Mouse (Mus musculus): ENCODE results near the gene Ube2c.
A peak's percentile ranks its signal among the peaks of the same experiment; 100 is the strongest.

The Ube2c gene

DNA sequence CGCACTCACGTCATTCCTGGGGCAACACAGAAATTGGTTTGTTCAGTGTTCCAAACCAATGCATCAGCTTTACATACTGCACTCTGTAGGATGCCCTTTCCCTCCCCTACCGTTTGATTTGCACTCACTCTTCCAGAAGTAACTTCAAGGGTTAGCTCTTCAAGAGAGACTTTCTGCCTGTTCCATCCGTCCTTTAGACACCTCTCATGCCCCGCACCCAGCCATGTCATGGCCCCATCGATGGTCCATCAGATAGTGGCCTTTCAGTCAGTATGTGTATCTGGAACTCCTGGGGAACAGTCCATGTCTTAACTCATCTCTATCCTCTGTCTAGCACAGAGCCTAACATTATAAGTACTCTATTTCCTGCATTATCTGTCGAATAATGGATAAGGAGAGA lies 7.1 kb upstream of the Ube2c start:
- DNase-seq = no peak

DNA sequence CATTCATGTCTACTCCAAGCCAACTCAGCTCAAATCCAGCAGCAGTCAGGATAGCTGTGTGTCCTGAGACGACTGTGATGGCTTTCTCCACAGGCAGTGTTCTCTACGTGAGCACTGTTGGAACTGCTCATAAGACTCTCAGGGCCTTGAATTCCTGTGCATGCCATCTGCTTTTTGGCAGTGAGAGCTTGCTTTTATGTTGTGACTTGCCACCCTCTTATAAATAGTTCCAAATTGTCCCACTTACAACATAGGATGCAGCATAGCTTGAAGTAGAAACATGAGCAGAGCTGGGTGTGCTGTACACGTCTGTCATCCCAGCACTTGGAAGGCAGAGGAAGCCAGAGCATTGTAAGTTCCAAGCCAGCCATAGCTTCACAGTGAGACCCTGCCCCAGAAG lies 3.9 kb upstream of the Ube2c start:
- DNase-seq = no peak

DNA sequence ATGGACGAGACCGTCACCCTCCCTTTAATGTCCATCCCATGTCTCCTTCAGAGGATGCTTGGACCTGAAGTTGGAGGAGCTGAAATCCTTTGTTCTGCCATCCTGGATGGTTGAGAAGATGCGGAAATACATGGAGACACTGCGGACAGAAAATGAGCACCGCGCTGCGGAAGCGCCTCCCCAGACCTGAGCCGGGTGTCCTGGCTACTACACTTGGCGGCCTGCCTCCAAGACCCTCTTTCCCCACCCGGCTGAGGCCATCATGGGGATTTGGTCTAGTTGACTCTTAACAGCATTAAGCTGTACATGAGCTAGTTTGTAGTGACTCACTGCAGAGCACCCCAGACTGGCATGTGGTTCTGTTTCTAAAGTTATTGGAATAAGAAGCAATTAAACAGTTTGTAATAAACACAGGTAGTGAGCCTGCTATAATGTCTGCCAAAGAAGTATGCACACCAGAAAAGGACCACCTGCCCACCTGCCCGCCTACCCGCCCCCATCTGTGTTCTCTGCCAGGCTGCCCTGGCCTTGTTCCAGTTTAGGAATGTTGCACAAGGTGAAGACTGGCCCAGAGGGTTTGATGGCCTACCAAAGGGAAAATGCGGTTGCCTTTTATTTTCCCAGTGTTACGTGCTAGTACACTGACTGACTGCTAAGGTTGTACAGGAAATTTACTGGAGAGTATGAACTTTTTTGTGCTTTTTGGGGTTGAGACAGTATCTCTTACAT lies 1.7 kb upstream of the Ube2c start:
- no peak for DNase-seq

DNA sequence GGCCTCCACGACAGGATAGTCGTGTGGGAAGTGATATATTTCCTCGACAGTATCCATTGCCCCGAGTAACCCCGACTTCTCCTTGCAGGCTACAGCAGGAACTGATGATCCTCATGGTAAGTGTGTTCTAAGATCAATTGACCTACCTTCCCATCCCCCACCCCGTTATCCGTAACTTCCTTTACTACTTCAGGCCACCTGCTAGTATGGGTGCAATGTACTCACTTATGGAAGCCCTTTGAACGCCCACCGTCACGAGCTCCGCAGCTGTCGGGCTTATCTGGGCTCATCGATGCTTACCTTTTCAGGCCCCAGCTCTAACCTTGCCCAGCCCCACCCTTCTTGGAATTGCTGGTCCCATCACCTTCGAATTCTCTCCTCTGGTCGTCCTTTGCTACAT lies 581 bp downstream of the Ube2c start:
- DNase-seq = no peak

DNA sequence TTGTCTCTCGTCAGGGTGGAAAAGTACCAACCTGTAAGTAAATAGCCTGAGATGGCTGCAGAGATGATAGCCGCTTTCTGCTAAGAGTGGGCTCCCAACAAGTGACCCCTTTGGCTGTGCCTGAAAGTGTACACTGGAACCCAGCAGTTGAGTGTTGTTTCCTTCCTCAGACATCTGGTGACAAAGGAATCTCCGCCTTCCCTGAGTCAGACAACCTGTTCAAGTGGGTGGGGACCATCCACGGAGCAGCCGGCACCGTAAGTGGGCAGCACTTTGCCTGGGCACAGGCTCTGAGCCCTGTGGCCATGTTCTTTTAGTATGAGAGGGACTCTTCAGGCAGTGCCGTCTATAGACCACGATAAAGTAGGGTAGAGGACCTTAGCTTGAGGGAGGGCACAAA lies 1.4 kb downstream of the Ube2c start:
- DNase-seq = no peak

DNA sequence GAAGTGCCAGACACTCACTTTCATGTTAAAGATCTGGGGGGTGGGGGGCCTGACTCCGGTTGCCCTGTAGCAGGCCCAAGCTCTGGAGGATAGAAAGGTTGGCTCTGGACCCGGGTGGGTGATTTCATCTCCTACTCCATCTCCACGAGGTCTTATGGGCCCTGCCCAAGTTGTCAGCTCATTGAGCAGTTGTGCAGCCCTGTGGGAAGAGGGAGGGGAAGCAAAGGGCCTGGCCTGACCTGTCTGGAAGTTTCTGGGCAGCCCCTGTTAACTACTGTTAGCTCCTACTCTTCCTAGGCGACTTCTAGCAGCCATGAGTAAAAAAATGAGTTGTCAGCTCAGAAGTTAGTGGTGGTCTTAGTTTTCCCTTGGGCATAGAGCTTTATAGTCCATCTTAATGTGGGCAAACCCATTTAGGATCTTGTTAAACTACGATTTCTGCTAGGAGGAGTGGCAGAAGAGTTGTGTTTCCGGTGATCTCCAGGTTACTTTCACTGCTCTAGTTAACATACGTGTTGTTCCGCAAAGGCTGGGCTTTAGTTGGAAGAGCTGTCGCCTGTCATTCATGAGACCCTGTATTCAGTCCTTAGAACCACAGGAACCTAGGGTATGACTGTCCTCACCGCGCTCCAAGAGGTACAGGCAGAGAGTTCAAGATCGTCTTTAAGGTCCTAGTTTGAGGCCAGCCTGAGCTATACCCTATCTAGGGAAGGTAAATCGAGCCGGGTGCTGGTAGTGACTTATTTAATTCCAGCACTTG lies 3.7 kb downstream of the Ube2c start:
- no peak for DNase-seq

DNA sequence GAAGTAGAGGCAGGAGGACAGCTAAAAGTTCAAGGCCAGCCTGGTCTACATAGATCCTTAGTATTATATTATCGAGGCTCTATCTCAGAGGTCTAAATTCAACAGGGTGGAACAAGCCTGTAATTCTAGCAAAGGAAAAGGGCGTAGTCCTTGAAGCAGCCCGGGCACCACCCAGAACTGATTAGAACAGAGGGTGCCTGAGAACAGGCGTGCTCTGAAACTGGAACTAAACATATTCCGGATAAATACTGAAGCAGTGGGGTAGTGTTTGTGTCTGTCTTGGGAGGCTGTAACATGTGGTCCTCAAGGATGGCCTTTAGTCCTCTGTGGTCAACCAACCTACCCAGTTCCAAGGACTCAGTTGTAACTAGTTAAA lies 4.3 kb downstream of the Ube2c start:
- DNase-seq = peak; percentile 54

DNA sequence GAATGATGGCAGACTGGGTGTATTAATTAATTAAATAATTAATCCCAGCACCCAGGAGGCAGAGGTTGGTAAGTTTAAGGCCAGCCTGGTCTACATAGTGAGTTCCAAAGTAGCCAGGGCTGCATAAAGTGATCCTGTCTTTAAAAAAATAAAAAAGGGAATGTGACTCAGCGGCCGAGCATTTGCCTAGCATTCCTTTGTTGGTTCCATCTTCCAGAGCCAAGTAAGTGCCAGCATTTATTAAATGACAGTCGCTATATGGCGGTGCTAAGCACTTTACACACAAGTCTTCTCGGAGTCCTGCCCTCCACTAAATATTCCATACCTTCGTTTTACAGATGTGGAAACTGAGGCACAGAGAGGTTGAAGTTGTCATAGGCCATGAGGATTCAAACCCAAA lies 6.4 kb downstream of the Ube2c start:
- DNase-seq = no peak

DNA sequence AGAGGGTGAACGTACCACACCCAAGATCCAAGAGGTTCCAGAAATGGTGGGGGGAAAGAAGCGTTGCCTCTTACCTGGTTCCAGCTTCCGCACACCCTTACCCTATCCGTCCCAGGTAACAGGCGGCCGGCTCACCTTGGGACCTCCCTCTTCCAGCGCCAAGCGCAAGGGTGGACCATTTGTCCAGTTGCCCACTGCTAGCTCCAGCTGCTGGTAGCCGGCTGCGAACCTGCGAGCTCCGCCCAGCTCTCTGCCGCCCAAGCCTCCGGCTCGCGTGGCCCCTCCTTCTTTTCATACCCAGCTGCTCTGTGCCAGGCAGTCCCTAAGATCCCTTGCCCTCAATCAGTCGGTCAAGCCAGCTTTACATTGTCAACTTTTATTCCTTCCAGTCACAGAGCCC lies 7.1 kb downstream of the Ube2c start:
- no peak for DNase-seq

DNA sequence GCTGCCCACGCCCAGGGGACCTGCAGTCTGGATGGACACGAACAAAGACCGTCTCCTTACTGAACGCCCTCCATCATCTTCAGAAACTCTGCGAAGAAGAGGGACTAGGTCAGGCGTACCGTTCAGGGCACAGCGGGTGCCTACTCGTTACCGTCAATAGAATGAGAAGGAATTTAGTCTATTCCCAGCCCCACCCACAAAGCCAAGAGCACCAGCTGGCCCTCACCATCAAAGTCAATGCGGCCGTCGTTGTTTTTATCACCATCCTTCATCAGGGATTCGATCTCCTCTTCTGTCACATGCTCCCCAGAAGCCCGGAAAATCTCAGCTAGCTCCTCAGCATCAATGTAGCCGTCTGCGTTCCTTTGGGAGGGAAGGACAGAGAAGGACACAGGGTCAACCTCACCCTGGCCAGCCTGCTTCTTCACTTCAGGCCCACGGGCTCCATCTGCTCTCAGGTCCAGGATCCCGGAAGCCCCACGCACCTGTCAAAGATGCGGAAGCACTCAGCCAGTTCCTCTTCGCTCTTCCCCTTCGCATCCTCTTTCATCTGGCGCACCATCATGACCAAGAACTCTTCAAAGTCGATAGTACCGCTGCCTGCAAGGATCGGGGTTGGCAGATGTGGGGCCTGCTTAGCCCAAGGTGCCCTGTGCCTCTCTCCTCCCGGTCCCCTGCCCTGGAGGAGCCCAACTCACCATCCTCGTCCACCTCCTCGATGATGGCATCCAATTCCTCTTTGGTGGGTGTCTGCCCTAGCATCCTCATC lies 7.7 kb downstream of the Ube2c start:
- DNase-seq = no peak

DNA sequence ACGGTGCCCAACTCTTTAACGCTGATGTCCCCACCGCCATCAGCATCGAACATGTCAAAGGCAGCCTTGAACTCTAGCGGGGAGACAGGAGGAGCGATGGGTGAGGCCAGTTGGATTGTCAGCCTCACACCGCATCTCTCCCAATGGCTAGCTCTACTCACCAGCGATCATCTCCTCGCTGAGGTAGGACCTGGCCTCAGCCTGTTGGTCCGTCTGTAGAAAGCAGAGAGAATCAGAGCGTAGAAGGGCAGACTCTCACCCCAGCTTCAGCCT lies 8.3 kb downstream of the Ube2c start:
- no peak for DNase-seq

DNA sequence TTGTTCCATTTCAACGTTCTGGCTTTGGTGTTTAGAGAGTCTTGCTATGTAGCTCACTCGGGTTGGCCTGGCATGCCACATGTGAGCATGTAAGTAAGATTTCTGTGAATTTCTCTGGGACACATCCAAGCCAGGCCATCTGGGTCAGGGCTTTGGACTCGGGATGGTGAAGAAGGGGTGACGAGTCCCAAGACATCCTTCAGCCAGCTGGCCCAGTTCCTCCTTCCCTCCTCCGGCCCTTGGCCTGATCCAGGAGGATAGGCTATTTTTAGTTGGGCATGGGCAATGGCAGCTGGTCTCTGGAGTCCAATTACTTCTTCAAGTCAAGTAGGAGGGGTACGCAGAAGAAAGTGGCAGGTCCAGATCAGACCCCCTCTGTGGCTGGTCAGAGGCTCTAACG lies 9.1 kb downstream of the Ube2c start:
- no peak for DNase-seq

DNA sequence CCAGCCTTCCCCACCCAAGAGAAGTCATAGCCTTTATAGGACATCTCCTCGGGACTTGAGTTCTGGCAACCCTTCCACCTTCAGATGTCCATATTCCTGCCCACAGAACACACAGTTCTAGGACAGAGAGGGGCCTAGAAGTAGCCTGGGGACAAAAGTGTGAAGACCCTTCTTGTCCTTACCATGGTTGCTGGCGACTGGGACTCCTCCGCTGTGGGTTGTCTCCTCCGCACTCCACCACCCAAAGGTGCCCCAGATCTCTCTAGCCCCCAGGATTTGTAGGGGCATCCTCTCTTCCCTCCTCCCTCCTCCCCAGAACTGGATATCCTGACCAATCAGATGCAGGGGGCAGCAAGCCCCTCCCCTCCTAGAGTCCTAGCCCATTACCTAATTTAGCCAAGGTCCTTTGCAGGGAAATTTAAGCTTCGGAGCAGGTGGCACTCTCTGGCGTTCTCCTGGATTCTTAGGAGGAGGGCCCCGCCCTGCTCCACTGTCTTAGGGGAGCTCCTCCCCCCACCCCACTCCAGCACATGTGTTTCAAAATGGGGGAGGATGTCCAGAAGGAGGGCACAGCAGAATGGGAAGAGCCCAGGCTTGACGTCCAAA lies 9.9 kb downstream of the Ube2c start, which contains the start of gene Tnnc2:
Tnnc2 (minus strand) TSS at position 487 of the 606 bp plus-strand sequence.
- no peak for DNase-seq

DNA sequence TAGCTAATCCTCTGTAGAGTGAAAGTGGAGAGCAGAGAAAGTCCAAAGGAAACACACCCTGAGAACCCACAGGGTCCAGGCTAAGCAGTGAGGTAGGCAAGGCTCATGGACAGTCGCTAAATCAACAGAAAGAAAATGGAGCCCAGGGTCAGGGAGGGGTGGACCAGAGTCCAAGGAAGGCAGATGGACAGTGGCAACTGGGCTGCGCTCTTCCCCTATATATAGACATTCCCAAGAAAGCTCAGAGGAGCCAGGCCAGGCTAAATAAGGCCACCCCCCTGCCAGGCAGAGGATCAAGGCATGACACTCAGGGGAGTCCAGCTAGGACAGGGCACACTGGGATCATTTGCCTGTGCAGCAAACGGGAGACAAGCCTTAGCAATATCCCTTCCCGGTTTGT lies 12.2 kb downstream of the Ube2c start:
- DNase-seq = no peak

DNA sequence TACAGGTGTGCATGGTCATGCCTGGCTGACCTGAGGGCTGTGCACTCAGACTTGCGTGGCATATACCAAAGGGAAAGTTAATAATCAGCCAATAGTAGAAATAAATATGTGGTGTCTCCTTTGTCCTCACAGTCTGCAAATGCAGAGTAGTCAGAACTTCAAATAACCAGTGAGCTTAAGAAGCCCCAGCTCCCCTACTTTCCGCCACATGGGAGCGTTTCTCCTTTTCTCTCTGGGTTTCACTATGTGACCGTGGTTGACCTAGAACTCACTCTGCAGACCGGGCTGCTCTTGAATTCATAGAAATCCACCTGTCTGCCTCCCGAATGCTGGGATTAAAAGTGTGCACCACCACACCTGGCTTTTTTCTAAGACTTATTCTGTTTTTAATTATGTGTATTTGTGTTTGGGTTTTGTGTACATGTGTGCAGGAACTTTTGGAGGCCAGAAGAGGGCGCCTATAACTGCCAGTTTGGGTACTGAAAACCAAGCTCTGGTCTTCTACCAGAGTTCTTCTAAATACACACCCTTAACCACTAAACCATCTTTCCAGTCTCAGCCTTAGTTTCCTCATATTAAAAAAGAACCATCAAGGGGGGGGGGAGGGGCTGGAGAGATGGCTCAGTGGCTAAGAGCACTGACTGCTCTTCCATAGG lies 14.4 kb downstream of the Ube2c start:
- no peak for DNase-seq

DNA sequence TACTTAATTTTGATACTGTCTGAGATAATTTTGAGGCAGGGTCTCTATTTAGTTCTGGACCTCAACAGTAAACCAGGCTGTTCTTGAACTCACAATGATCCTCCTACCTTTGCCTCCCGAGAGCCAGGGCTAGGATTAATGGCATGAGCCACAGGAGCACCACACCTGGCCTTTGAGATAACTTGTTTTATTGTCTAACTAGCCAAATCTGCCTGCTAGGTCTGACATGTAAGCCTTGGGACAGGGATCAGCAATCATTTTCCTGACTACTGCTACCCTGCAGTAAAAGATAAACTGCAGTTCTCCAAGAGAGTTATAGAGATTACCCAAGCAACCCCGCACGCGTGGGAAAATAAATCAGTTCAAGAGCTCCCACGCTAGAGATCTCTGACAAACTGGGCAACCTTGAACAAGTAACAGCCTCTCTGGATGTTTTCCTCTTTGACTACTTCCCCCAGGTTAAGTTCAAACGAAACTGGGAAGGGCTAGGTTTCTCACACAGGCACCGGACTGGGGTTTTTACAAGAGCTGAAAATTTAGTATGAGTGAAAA lies 15.2 kb downstream of the Ube2c start:
- DNase-seq = no peak

DNA sequence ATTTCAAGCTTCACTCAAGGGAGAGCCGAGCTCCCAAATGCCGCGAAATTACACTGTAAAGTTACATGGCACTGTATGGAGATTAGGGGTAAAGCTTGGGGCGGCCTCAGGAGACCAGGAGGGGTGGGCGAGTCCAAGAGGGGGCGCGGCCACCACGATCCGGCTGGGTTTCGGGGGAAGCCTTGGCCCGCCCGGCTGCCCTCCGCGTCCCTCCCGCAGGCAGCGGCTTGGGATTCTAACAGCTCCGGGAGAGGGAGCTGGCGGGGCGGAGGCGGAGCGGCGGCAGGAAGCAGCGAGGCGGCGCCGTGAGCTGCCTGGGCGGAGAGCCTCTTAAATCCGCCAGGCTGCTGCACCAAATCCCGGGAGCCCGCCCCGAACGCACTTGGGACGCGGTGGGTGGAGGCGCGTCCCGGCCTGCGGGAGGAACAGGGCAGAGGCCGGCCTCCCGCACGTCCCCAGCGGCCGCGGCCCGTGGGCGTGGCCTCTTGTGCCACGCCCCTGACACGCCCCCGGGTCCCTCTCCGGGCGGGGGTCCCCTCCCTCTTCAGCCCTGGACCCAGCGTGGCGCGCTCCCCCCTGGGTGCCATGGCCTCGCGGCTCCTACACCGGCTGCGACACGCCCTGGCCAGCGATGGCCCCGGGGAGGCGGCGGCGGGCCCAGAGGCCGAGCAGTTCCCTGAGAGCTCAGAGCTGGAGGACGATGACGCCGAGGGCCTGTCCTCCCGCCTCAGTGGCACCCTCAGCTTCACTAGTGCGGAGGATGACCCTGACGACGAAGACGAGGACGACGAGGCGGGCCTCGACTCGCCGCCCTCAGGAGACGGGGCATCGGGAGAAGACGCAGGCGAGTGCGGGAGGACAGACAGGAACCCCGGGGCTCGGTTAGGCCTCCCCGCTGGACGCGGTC lies 16.0 kb downstream of the Ube2c start, which contains the start of gene Snx21:
Snx21 (plus strand) TSS at position 343 of the 907 bp plus-strand sequence.
- DNase-seq = peak; percentile 96

DNA sequence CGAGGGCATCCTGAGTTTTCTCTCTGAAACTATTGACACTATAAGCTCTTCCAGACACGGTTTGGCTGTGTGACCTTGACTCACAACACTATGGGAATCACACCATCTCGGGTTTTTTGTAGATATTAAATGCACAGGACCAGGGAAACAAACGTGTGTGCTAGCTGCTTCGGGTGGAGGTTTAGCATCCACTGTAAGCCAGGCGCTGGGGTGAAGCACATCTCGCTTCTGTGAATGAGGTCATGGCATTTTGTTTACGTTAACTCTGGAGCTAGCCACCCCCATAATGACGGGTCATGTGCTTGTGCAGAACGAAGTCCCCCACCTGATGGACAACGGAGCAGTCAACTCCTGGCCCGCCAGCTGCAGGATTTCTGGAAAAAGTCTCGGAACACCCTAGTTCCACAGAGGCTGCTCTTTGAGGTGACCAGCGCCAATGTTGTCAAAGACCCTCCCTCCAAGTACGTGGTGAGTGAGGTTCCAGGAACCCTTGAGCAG lies 16.7 kb downstream of the Ube2c start:
- DNase-seq = peak; percentile 57

DNA sequence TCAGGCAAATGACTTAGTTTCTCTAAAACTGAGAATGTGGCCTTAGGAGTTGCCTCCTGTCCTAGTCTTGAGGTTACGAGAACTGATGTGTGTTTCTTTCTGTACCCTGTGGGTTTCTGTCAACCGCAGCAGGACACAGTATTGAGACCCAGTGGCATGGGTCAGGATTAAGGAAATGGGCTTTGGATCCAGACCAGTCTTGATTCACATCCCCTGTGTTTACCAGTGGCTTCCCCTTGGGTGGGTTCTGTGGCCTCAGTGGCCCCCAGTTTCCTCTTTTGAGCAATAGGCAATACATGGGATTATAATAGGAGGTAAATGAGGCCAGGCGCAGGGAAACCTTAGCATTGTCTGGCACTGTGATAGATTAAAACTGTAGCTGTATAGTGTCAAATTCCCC lies 17.3 kb downstream of the Ube2c start:
- DNase-seq = peak; percentile 45

DNA sequence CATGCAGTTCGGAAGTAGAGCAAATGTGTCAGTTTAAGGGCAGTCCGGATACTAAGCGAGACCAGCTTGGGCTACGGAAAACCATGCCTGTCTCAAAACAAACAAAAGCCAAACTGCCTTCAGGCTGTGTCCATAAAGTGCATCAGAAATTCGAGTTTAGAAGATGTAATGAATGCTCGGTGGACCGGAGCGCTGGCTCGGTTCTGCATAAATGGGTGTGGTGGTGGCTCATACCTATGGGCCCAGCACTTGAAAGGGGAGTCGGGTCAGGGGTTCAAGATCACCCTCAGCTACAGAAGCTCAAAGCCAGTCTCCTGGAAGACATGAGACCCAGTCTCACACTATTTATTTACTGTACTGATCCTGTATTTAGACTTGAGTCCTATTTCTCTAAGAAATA lies 18.1 kb downstream of the Ube2c start:
- DNase-seq = no peak

DNA sequence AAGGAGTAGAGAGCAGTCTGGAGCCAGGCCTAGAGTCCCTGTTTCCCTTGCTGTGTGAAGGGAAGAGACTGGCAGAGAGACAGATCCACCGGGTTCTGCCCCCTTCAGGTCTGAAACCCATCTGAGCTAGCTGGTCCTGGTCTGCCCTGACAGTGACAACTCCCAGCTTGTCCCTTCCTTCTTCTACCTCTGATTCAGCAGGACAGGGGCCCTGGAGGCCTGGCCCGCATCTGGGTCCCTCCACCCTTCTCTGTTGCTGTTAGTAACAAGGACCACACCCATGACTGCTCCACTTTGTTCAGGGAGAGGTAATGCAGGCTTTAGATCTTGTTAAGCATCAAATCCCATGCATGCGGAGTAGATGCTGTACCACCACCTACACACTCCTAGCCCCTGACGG lies 18.7 kb downstream of the Ube2c start:
- DNase-seq = no peak

Measured in lung, postnatal 36 days (tissue).